Mouse (Mus musculus): ENCODE measurements around the gene Arl4d.

DNA sequence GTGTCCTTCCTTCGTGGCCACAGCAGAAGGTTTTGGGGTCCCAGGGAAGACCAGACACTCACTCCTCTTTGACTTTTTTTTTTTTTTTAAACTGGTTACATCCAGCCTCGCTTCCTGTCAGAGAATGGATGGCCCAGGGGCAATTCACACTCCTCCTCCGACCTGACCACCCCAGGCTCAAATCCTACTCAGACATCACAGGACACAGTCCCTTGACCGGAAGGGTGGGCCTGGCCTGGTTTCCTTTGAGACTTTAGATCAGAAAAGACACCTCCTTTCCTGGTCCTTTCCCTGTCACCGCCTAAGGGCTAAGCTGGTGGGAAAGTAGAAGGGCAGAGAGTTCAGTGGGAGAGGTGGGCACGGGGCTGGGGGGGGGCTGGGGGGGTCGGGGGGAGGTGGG is 14.6 kb downstream of the Arl4d start:
- no peak for TF ChIP-seq USF1 (IDR thresholded peaks at IDR 0.05; ENCODE audit: low read depth)
- TF ChIP-seq CTCF (IDR thresholded peaks at IDR 0.05; ENCODE audit: control insufficient read depth, insufficient read depth, insufficient read length) = no peak
- TF ChIP-seq CEBPB (IDR thresholded peaks at IDR 0.05; ENCODE audit: low read depth) = no peak
- no peak for TF ChIP-seq MYOD1 (IDR thresholded peaks at IDR 0.05; ENCODE audit: control insufficient read depth, insufficient read length, low read depth)
- TF ChIP-seq FOSL1 (IDR thresholded peaks at IDR 0.05; ENCODE audit: insufficient read depth, low read length, poor library complexity, severe bottlenecking) = no peak
- no peak for TF ChIP-seq MAX (IDR thresholded peaks at IDR 0.05)
- TF ChIP-seq MYOG (IDR thresholded peaks at IDR 0.05; ENCODE audit: control insufficient read depth, extremely low read depth, insufficient read length) = no peak
